8 mouse cellular contexts compared by ENCODE assay signal in genomic region chr6:129238275-129239038, GRCm38 (mm10). TPM values are rescaled to one million over a fixed set of nuclear protein-coding genes. Genes with fewer than 3 reads are reported as not detected.
DNase-seq lines count a peak whose midpoint lies in the region; ATAC-seq and TF ChIP-seq lines count a peak whose summit lies in the region.

No protein-coding gene starts in this region.

- 11% methylated on average over 14 of the region's 14 CpGs for WGBS in embryonic facial prominence, embryonic 14.5 days
- 11% methylated on average over 14 of the region's 14 CpGs for WGBS in heart, embryonic 12.5 days
- whole genome bisulfite sequencing in kidney, embryonic 16.5 days = 11% methylated on average over 14 of the region's 14 CpGs

- no peak for TF ChIP-seq CTCF in CH12.LX (conservative IDR thresholded peaks at IDR 0.05 in 1 of 2, IDR thresholded peaks at IDR 0.05 in 1 of 2; ENCODE audit: low read depth in 2 of 2, low read length in 2 of 2)

- dilution Hi-C loops in CH12.LX (cut with MboI; ENCODE audit: extremely low pct_ligation_motif_present, extremely low pct_unique_long_range_greater_than_20kb, low sequenced_read_pairs) = no loop called here

- peak overlapping the region; percentile 19; the same call in 1 of the 2 replicates for H3K4me2 ChIP-seq in CH12.LX (ENCODE audit: insufficient read depth, low read depth, poor library complexity, severe bottlenecking)
- H3K4me2 ChIP-seq in embryonic facial prominence, embryonic 14.5 days (ENCODE audit: low read depth, low read length) = peak overlapping the region; percentile 64
- H3K4me2 ChIP-seq in heart, embryonic 12.5 days = peak overlapping the region; percentile 71
- H3K4me2 ChIP-seq in kidney, embryonic 16.5 days (replicated peaks; ENCODE audit: low read depth, low read length) = peak overlapping the region; percentile 55

- peak; percentile 81 for DNase-seq in B cell, adult 2 months
- peak; percentile 57 for DNase-seq in CH12.LX (ENCODE audit: extremely low read depth)
- DNase-seq in embryonic facial prominence, embryonic 14.5 days (ENCODE audit: low spot score) = peak; percentile 57
- DNase-seq in lung, postnatal 14 days = peak; percentile 74
- DNase-seq in spleen, adult 12 weeks (ENCODE audit: low spot score) = peak; percentile 66
- DNase-seq in layer of hippocampus, postnatal 36 days = no peak

- H3K9me3 ChIP-seq in CH12.LX (replicated peaks; ENCODE audit: low read length) = no peaks in the 10 kb centered on the region
- no peaks in the 10 kb centered on the region for H3K9me3 ChIP-seq in embryonic facial prominence, embryonic 14.5 days (ENCODE audit: control insufficient read depth, low read length)
- H3K9me3 ChIP-seq in heart, embryonic 12.5 days (replicated peaks) = no peaks in the 10 kb centered on the region
- no peaks in the 10 kb centered on the region for H3K9me3 ChIP-seq in kidney, embryonic 16.5 days (ENCODE audit: low read length)

- no peak for TF ChIP-seq RAD21 in CH12.LX (IDR thresholded peaks at IDR 0.05; ENCODE audit: low read depth, low read length)

- H3K79me2 ChIP-seq in CH12.LX (replicated peaks; ENCODE audit: control insufficient read depth, extremely low read depth, insufficient read depth, poor library complexity, severe bottlenecking) = no peaks in the 10 kb centered on the region

- H3K27ac ChIP-seq in CH12.LX (ENCODE audit: insufficient read depth, low read depth) = peak overlapping the region; percentile 84
- peak overlapping the region; percentile 8; the same call in 1 of the 2 replicates for H3K27ac ChIP-seq in embryonic facial prominence, embryonic 14.5 days (replicated peaks; ENCODE audit: low read depth, low read length)
- no peak overlapping the region for H3K27ac ChIP-seq in heart, embryonic 12.5 days (ENCODE audit: poor library complexity, severe bottlenecking)
- peak overlapping the region; percentile 39; the same call in 1 of the 2 replicates for H3K27ac ChIP-seq in kidney, embryonic 16.5 days (ENCODE audit: low read length)

- H3K36me3 ChIP-seq in CH12.LX (replicated peaks in 1 of 2; ENCODE audit: control insufficient read depth in 1 of 2, insufficient read depth in 1 of 2, low read length in 1 of 2) = no peaks in the 10 kb centered on the region
- H3K36me3 ChIP-seq in embryonic facial prominence, embryonic 14.5 days (ENCODE audit: control insufficient read depth, insufficient read depth, low read length) = no peaks in the 10 kb centered on the region
- H3K36me3 ChIP-seq in heart, embryonic 12.5 days = no peaks in the 10 kb centered on the region
- H3K36me3 ChIP-seq in kidney, embryonic 16.5 days (ENCODE audit: insufficient read depth, low read length) = no peaks in the 10 kb centered on the region

- in situ Hi-C loops in CH12.LX (cut with MboI; ENCODE audit: low pct_ligation_motif_present, low pct_unique_long_range_greater_than_20kb, low sequenced_read_pairs) = no loop called here

- H3K9ac ChIP-seq in CH12.LX (ENCODE audit: insufficient read depth, low read depth) = peak overlapping the region; percentile 80
- H3K9ac ChIP-seq in embryonic facial prominence, embryonic 14.5 days (ENCODE audit: low read depth, low read length) = peak overlapping the region; percentile 63
- H3K9ac ChIP-seq in heart, embryonic 12.5 days = peak overlapping the region; percentile 52
- peak overlapping the region; percentile 61 for H3K9ac ChIP-seq in kidney, embryonic 16.5 days (replicated peaks; ENCODE audit: low read length)

- TF ChIP-seq POLR2A in CH12.LX (IDR thresholded peaks at IDR 0.05; ENCODE audit: low read depth, low read length) = no peak; the same call in 1 of the 2 replicates

- H3K4me1 ChIP-seq in CH12.LX (ENCODE audit: control insufficient read depth in 1 of 2, insufficient read depth in 2 of 2) = peaks cover 9 to 47% of the 10 kb centered on the region in 2 experiments
- 0 out of 2 replicates have a peak, but pooled peaks cover 5% of the 10 kb centered on the region for H3K4me1 ChIP-seq in embryonic facial prominence, embryonic 14.5 days (ENCODE audit: control insufficient read depth, insufficient read depth, low read length)
- H3K4me1 ChIP-seq in heart, embryonic 12.5 days (replicated peaks) = peaks cover 3% of the 10 kb centered on the region; the same call in 1 of the 2 replicates
- H3K4me1 ChIP-seq in kidney, embryonic 16.5 days (ENCODE audit: insufficient read depth, low read length) = peaks cover 4% of the 10 kb centered on the region; the same call in 1 of the 2 replicates

- peak; percentile 77 for ATAC-seq in embryonic facial prominence, embryonic 14.5 days (ENCODE audit: low read depth)
- peak; percentile 87; the same call in 1 of the 2 replicates for ATAC-seq in heart, embryonic 12.5 days (ENCODE audit: insufficient number of reproducible peaks, low FRiP score)
- ATAC-seq in kidney, embryonic 16.5 days (ENCODE audit: low FRiP score, low TSS enrichment) = peak; percentile 85

- no peaks in the 10 kb centered on the region for H3K27me3 ChIP-seq in CH12.LX (replicated peaks)
- no peaks in the 10 kb centered on the region for H3K27me3 ChIP-seq in embryonic facial prominence, embryonic 14.5 days (replicated peaks; ENCODE audit: control insufficient read depth, insufficient read depth, low read length)
- no peaks in the 10 kb centered on the region for H3K27me3 ChIP-seq in heart, embryonic 12.5 days (replicated peaks)
- H3K27me3 ChIP-seq in kidney, embryonic 16.5 days (ENCODE audit: insufficient read depth, low read length) = no peaks in the 10 kb centered on the region

- no peak for TF ChIP-seq EP300 in CH12.LX (IDR thresholded peaks at IDR 0.05; ENCODE audit: low read length)

- H3K4me3 ChIP-seq in CH12.LX (replicated peaks in 1 of 3; ENCODE audit: low read depth in 2 of 3, low read length in 2 of 3, poor library complexity in 1 of 3) = peak overlapping the region; percentile 71 to 78 (median 71)
- peak overlapping the region; percentile 57 for H3K4me3 ChIP-seq in embryonic facial prominence, embryonic 14.5 days (ENCODE audit: low read depth, low read length)
- H3K4me3 ChIP-seq in heart, embryonic 12.5 days = peak overlapping the region; percentile 65
- H3K4me3 ChIP-seq in kidney, embryonic 16.5 days (ENCODE audit: low read length) = peak overlapping the region; percentile 55

TF ChIP-seq in CH12.LX, 34 proteins besides CTCF, POLR2A, EP300 and RAD21:
- TF ChIP-seq MYC (IDR thresholded peaks at IDR 0.05; ENCODE audit: low read depth, low read length) (peak; percentile 35; the same call in 1 of the 2 replicates), CHD1 (IDR thresholded peaks at IDR 0.05; ENCODE audit: low read depth, low read length) (peak; percentile 96), BHLHE40 (IDR thresholded peaks at IDR 0.05; ENCODE audit: low read depth, low read length) (peak; percentile 66), MXI1 (IDR thresholded peaks at IDR 0.05; ENCODE audit: low read depth, low read length) (0 out of 2 replicates have a peak, but pooled peaks have one; percentile 12), HCFC1 (IDR thresholded peaks at IDR 0.05; ENCODE audit: low read depth, low read length) (0 out of 2 replicates have a peak, but pooled peaks have one; percentile 4), MAZ (IDR thresholded peaks at IDR 0.05; ENCODE audit: low read depth, low read length) (no peak), TCF12 (IDR thresholded peaks at IDR 0.05; ENCODE audit: low read depth, low read length) (peak; percentile 41; the same call in 1 of the 2 replicates), ETS1 (conservative IDR thresholded peaks at IDR 0.05; ENCODE audit: low read depth, low read length) (no peak)

RNA-seq across cellular contexts. Expression of gene Cd69, which starts 36.8 kb away (rescaled TPM):
- total RNA-seq in CH12.LX (2012; rRNA removed) (112 and 132 TPM in 2 replicates), CH12.LX (2014; rRNA removed) (229 and 269 TPM in 2 replicates)
- 71.2 and 71.3 TPM in 2 replicates for polyA plus RNA-seq in CH12.LX (2012; ENCODE audit: insufficient read length, low read depth)
- 0.18 and 0.35 TPM in 2 replicates for polyA plus RNA-seq in embryonic facial prominence, embryonic 14.5 days (2014; fragmentation: Nextera tagmentation; extraction: Ambion mirVana)
- not detected in 2 replicates for polyA plus RNA-seq in heart, embryonic 12.5 days (2016; fragmentation: Nextera tagmentation; extraction: Ambion mirVana)
- 0.13 TPM in 1 of 2 replicates, not detected in the other for polyA plus RNA-seq in kidney, embryonic 16.5 days (2015; fragmentation: Nextera tagmentation; extraction: Ambion mirVana)
- total RNA-seq in layer of hippocampus, postnatal 36 days (2021) = not detected

RNA-seq across cellular contexts. Expression of gene Clec2d, which starts 58.0 kb away (rescaled TPM):
- total RNA-seq in CH12.LX (2012; rRNA removed) = 50.7 and 53.4 TPM in 2 replicates
- 19.7 and 25.9 TPM in 2 replicates for total RNA-seq in CH12.LX (2014; rRNA removed)
- 5.1 and 6.0 TPM in 2 replicates for polyA plus RNA-seq in CH12.LX (2012; ENCODE audit: insufficient read length, low read depth)
- polyA plus RNA-seq in embryonic facial prominence, embryonic 14.5 days (2014; fragmentation: Nextera tagmentation; extraction: Ambion mirVana) = 0.51 and 0.97 TPM in 2 replicates
- polyA plus RNA-seq in heart, embryonic 12.5 days (2016; fragmentation: Nextera tagmentation; extraction: Ambion mirVana) = 0.14 and 0.21 TPM in 2 replicates
- 0.90 and 0.91 TPM in 2 replicates for polyA plus RNA-seq in kidney, embryonic 16.5 days (2015; fragmentation: Nextera tagmentation; extraction: Ambion mirVana)
- 1 to 10 TPM; 5.7 to 9.8 TPM for total RNA-seq in layer of hippocampus, postnatal 36 days (2021)

Comparison
In these comparisons a context has a peak if more than half of its experiments do, and no peak if none do; other contexts are left out.
1. DNase-seq: peak in B cell, adult 2 months (2 of 2), CH12.LX (single experiment), embryonic facial prominence, embryonic 14.5 days (single experiment), lung, postnatal 14 days (single experiment) and spleen, adult 12 weeks (single experiment); none in layer of hippocampus, postnatal 36 days (0 of 2).
2. H3K4me2 ChIP-seq: peak in every context shown above with its lines; median percentile 71 in heart, embryonic 12.5 days; 64 in embryonic facial prominence, embryonic 14.5 days; 55 in kidney, embryonic 16.5 days; 19 in CH12.LX.
3. RNA of gene Cd69, which starts 36.8 kb away (polyA plus RNA-seq): 71.2 to 71.3 TPM in CH12.LX; 0.18 to 0.35 TPM in embryonic facial prominence, embryonic 14.5 days, not detected in heart, embryonic 12.5 days and 0.13 TPM in kidney, embryonic 16.5 days; every median in the first group is over 10 times any median in the second.
4. Peak in every context shown above with its lines, with median percentiles within 50 percentile points of each other: H3K4me3 ChIP-seq, H3K9ac ChIP-seq and ATAC-seq.